Mouse (Mus musculus) embryonic facial prominence, embryonic 11.5 days (tissue): ENCODE data around the gene Rbfox1. TPM values are rescaled to one million over a fixed set of nuclear protein-coding genes. Genes with fewer than 3 reads are reported as not detected.

Experiments used
- ATAC-seq: fragments of 200-750 bp; cut with Nextera tagmentation; replicated peaks from 2 replicates; pipeline ENCODE4 v1.8.0; 2017; ENCODE audit warnings: low read depth; ENCODE audit not compliant: insufficient number of reproducible peaks, low FRiP score, low TSS enrichment
- DNase-seq: peaks from one replicate; pipeline ENCODE4 v3.0.0-alpha.2; 2015; ENCODE audit warnings: low spot score
- H3K27ac ChIP-seq: fragments of 300-500 bp; sonication (generic); replicated peaks from 2 replicates; pipeline ENCODE4 v1.5.1; 2014; ENCODE audit warnings: mild to moderate bottlenecking, low read depth, low read length, control low read depth
- H3K27me3 ChIP-seq: fragments of 300-500 bp; sonication (generic); 2 replicates; pipeline ENCODE4 v1.6.1; 2014; ENCODE audit warnings: mild to moderate bottlenecking, low read length, moderate library complexity, mixed read lengths; ENCODE audit not compliant: control insufficient read depth, insufficient read depth
- H3K36me3 ChIP-seq: fragments of 300-500 bp; sonication (generic); replicated peaks from 2 replicates; pipeline ENCODE4 v1.6.1; 2014; ENCODE audit warnings: low read depth, mild to moderate bottlenecking, low read length, moderate library complexity, mixed read lengths; ENCODE audit not compliant: control insufficient read depth, insufficient read depth
- H3K4me1 ChIP-seq: fragments of 300-500 bp; sonication (generic); 2 replicates; pipeline ENCODE4 v1.6.1; 2014; ENCODE audit warnings: low read length, mixed read lengths; ENCODE audit not compliant: control insufficient read depth, insufficient read depth
- H3K4me2 ChIP-seq: fragments of 300-500 bp; sonication (generic); 2 replicates; pipeline ENCODE4 v1.6.1; 2014; ENCODE audit warnings: low read depth, mild to moderate bottlenecking, control low read depth, low read length, moderate library complexity
- H3K4me3 ChIP-seq: fragments of 300-500 bp; sonication (generic); 2 replicates; pipeline ENCODE4 v1.5.1; 2014; ENCODE audit warnings: low read depth, low read length, control low read depth
- H3K9ac ChIP-seq: fragments of 300-500 bp; sonication (generic); replicated peaks from 2 replicates; pipeline ENCODE4 v1.6.1; 2014; ENCODE audit warnings: mild to moderate bottlenecking, control low read depth, low read length
- H3K9me3 ChIP-seq: fragments of 300-500 bp; sonication (generic); replicated peaks from 2 replicates; pipeline ENCODE4 v1.6.1; 2016; ENCODE audit warnings: mild to moderate bottlenecking, low read length, inconsistent platforms, mixed read lengths; ENCODE audit not compliant: control insufficient read depth
- WGBS: fragments of 180-500 bp; shearing (Covaris S2); extraction: QIAGEN DNeasy Blood & Tissue Kit; methylation state at CpG from one replicate; pipeline ENCODE4 v1.1.7; 2014; 5-methylcytosine and 5-hydroxymethylcytosine counted together
- polyA plus RNA-seq: library from polyadenylated mRNA; unstranded; fragments of >200 nt; fragmentation: Nextera tagmentation; extraction: Ambion mirVana; gene quantifications from 2 replicates; pipeline ENCODE4 v1.2.1, GENCODE M21; 2014

Gene Rbfox1
- polyA plus RNA-seq, 1 experiment from 2014 or later: 4.2 TPM

- DNase-seq: no peak
- WGBS: 82% methylated on average over 5 of the region's 5 CpGs
- Histone ChIP-seq H3K27ac (no peak overlapping the region), H3K4me3 (no peak overlapping the region), H3K4me1 (no peaks in the 10 kb centered on the region), H3K4me2 (no peak overlapping the region), H3K9ac (no peak overlapping the region), H3K27me3 (no peaks in the 10 kb centered on the region), H3K36me3 (no peaks in the 10 kb centered on the region), H3K9me3 (no peaks in the 10 kb centered on the region)
- no peak for ATAC-seq
These were observed 497.6 kb downstream of the Rbfox1 start for GRCm38 (mm10) chr16:6382712-6383111.

DNA sequence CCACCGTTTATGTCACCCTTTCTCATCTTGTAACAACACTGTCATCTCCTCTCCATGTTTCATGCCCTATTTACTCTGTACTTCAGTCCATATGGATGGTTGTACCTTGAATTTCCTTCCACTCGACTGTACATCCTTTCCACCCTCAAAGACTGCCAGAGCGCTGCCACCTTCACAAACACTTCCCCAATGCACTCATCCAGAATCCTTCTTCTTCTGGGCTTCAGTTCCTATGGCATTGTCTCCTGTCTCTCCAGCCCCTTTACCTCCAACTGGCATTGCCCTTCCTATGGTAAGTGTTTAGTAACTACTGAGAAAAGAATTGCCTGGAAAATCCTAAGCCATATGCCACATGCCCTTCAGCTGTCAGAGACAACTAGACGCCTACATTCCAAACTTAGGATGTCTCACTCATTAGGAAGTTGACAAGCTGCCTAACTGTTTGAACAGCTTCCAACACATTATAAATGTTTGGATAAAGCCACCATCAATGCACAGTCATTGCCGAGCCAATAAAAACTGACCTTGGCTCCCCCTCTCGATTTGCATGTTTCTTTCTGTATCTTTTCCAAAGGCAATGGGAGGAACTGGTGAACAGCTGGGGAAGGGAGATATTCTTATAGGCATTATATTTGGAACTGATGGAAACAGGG, 505.2 kb downstream of the Rbfox1 start:
- ATAC-seq (no peak), DNase-seq (no peak)
- Histone ChIP-seq H3K4me3 (no peak overlapping the region), H3K9me3 (no peaks in the 10 kb centered on the region), H3K4me1 (no peaks in the 10 kb centered on the region), H3K9ac (no peak overlapping the region), H3K36me3 (no peaks in the 10 kb centered on the region), H3K4me2 (no peak overlapping the region), H3K27me3 (no peaks in the 10 kb centered on the region), H3K27ac (no peak overlapping the region)
- WGBS: 87% methylated on average over 6 of the region's 6 CpGs

- H3K9me3 ChIP-seq: no peaks in the 10 kb centered on the region
- no peak overlapping the region for H3K9ac ChIP-seq
- 62% methylated on average over 8 of the region's 8 CpGs for WGBS
- no peaks in the 10 kb centered on the region for H3K27me3 ChIP-seq
- H3K4me1 ChIP-seq: no peaks in the 10 kb centered on the region
- H3K4me2 ChIP-seq: no peak overlapping the region
- H3K27ac ChIP-seq: no peak overlapping the region
- H3K4me3 ChIP-seq: no peak overlapping the region
- H3K36me3 ChIP-seq: no peaks in the 10 kb centered on the region
- DNase-seq: peak; percentile 5
- peak; percentile 59; the same call in 1 of the 2 replicates for ATAC-seq
These were observed 511.7 kb downstream of the Rbfox1 start for GRCm38 (mm10) chr16:6396676-6397409.

- Histone ChIP-seq H3K9me3 (no peaks in the 10 kb centered on the region), H3K36me3 (no peaks in the 10 kb centered on the region), H3K27me3 (no peaks in the 10 kb centered on the region), H3K27ac (no peak overlapping the region), H3K9ac (no peak overlapping the region), H3K4me2 (no peak overlapping the region), H3K4me3 (no peak overlapping the region), H3K4me1 (no peaks in the 10 kb centered on the region)
- WGBS: 93% methylated on average over 2 of the region's 2 CpGs
- DNase-seq (no peak), ATAC-seq (no peak)
These were observed 512.5 kb downstream of the Rbfox1 start for GRCm38 (mm10) chr16:6397635-6398034.

- Histone ChIP-seq H3K9me3 (no peaks in the 10 kb centered on the region), H3K27ac (no peak overlapping the region), H3K4me1 (no peaks in the 10 kb centered on the region), H3K36me3 (no peaks in the 10 kb centered on the region), H3K9ac (no peak overlapping the region), H3K27me3 (no peaks in the 10 kb centered on the region), H3K4me2 (no peak overlapping the region), H3K4me3 (no peak overlapping the region)
- 89% methylated on average over 3 of the region's 3 CpGs for WGBS
- no peak for ATAC-seq
- no peak for DNase-seq
These were observed 517.7 kb downstream of the Rbfox1 start for GRCm38 (mm10) chr16:6402816-6403215.

- no peaks in the 10 kb centered on the region for H3K27me3 ChIP-seq
- H3K4me3 ChIP-seq: no peak overlapping the region
- no peak overlapping the region for H3K4me2 ChIP-seq
- WGBS: 43% methylated on average over 2 of the region's 2 CpGs
- H3K9me3 ChIP-seq: no peaks in the 10 kb centered on the region
- no peak overlapping the region for H3K27ac ChIP-seq
- ATAC-seq (no peak), DNase-seq (no peak)
- H3K36me3 ChIP-seq: no peaks in the 10 kb centered on the region
- H3K9ac ChIP-seq: no peak overlapping the region
- no peaks in the 10 kb centered on the region for H3K4me1 ChIP-seq
These were observed 529.7 kb downstream of the Rbfox1 start for GRCm38 (mm10) chr16:6414846-6415245.

DNA sequence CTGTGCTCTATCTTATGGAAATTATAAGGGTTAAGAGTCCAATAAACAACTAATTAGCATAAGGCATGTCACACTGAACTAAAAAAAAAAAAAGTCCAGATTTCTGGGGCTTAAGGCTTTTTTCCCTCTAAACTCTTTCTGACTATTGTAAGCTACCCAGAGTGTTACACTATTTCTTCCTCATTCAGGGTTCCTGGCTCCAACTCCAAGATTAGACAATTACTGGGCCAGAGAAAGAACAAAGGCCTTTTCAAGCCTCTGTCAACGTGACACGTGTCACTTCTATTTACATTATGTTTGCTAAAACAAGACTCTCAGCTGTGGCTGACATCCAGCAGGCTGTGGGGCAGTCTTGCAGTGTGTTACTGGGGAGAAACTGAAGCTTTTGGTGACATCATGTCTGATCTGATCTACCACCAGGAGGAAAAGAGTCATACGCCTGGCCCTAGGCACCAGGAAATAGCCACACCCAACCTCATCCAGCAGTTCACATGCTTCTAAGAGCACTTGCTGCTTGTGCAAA, 536.5 kb downstream of the Rbfox1 start:
- H3K9ac ChIP-seq: no peak overlapping the region
- DNase-seq (no peak), ATAC-seq (no peak)
- H3K4me3 ChIP-seq: no peak overlapping the region
- WGBS: 47% methylated on average over 3 of the region's 3 CpGs
- no peak overlapping the region for H3K4me2 ChIP-seq
- H3K36me3 ChIP-seq: no peaks in the 10 kb centered on the region
- no peak overlapping the region for H3K27ac ChIP-seq
- no peaks in the 10 kb centered on the region for H3K27me3 ChIP-seq
- H3K9me3 ChIP-seq: no peaks in the 10 kb centered on the region
- no peaks in the 10 kb centered on the region for H3K4me1 ChIP-seq

DNA sequence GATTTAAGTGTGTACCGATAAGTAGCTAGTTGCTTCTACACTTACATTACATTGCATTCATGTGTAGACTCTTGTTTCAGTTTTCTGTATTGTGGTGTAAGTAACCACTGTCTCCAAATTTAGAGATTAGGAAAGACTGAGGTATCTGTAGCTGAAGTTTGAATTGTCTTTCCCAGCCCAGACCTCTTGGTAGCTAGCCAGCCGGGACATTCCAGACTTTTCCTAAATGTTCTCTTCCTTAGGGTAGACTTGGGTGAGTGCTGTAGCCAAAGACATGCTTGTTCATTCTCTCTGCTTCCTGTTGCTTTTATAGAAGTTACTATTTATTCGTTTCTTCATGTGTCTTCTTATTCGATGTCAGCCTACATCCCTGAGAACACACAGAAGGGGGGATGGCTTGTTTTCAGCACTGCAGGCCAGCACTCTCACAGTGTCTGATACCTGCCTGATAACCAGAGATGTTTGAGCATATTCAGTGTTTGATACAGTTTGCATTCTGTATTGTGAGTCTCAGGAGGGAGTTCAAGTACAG, 538.8 kb downstream of the Rbfox1 start:
- Histone ChIP-seq H3K4me2 (no peak overlapping the region), H3K9me3 (no peaks in the 10 kb centered on the region), H3K27ac (no peak overlapping the region), H3K27me3 (no peaks in the 10 kb centered on the region), H3K4me3 (no peak overlapping the region), H3K36me3 (no peaks in the 10 kb centered on the region), H3K4me1 (no peaks in the 10 kb centered on the region), H3K9ac (no peak overlapping the region)
- ATAC-seq (no peak), DNase-seq (no peak)
- WGBS: 89% methylated on average over 4 of the region's 4 CpGs
